Mouse (Mus musculus): Measurements from ENCODE around the gene Rab11fip4. TPM values are rescaled to one million over a fixed set of nuclear protein-coding genes. Genes with fewer than 3 reads are reported as not detected.
A peak's percentile ranks its signal among the peaks of the same experiment; 100 is the strongest.

Rab11fip4 gene
- 26.1 and 26.9 TPM in 2 replicates for polyA plus RNA-seq (2015; fragmentation: Nextera tagmentation; extraction: Ambion mirVana)

GRCm38 (mm10) chr11:79590664-79591590, at the start of gene Rab11fip4:
Rab11fip4 (plus strand) TSS chr11:79591212.
- no peaks in the 10 kb centered on the region for H3K9me3 ChIP-seq
- H3K4me2 ChIP-seq: peak within 1 kb of the TSS; percentile 88
- peak within 1 kb of the TSS; percentile 94 for H3K9ac ChIP-seq
- peaks cover 17% of the 10 kb centered on the region for H3K27me3 ChIP-seq
- H3K36me3 ChIP-seq: no peaks in the 10 kb centered on the region
- H3K4me3 ChIP-seq: peak within 1 kb of the TSS; percentile 75
- peaks cover 48% of the 10 kb centered on the region for H3K4me1 ChIP-seq (replicated peaks)
- ATAC-seq (ENCODE audit: low FRiP score): peak; percentile 78
- WGBS: under 1% methylated on average over 68 of the region's 98 CpGs
- H3K27ac ChIP-seq: peak within 1 kb of the TSS; percentile 92

GRCm38 (mm10) chr11:79552622-79553021, 38.4 kb upstream of the Rab11fip4 start:
- no peak overlapping the region for H3K9ac ChIP-seq
- no peak overlapping the region for H3K27ac ChIP-seq
- ATAC-seq (ENCODE audit: low FRiP score): no peak
- H3K36me3 ChIP-seq: peaks cover 84% of the 10 kb centered on the region
- H3K4me2 ChIP-seq: no peak overlapping the region
- WGBS: 87% methylated on average over 1 of the region's 1 CpGs
- no peaks in the 10 kb centered on the region for H3K9me3 ChIP-seq
- no peaks in the 10 kb centered on the region for H3K4me1 ChIP-seq (replicated peaks)
- no peaks in the 10 kb centered on the region for H3K27me3 ChIP-seq
- H3K4me3 ChIP-seq: no peak overlapping the region

- H3K4me1 ChIP-seq (replicated peaks): no peaks in the 10 kb centered on the region
- peaks cover 70% of the 10 kb centered on the region for H3K36me3 ChIP-seq
- no peak overlapping the region for H3K4me3 ChIP-seq
- H3K4me2 ChIP-seq: no peak overlapping the region
- H3K9ac ChIP-seq: no peak overlapping the region
- no peak for ATAC-seq (ENCODE audit: low FRiP score)
- WGBS: 96% methylated on average over 4 of the region's 4 CpGs
- H3K27ac ChIP-seq: no peak overlapping the region
- H3K9me3 ChIP-seq: no peaks in the 10 kb centered on the region
- H3K27me3 ChIP-seq: no peaks in the 10 kb centered on the region
Observed at GRCm38 (mm10) chr11:79560536-79560935, 30.5 kb upstream of the Rab11fip4 start.

GRCm38 (mm10) chr11:79563493-79563892, 27.5 kb upstream of the Rab11fip4 start:
- peaks cover 78% of the 10 kb centered on the region for H3K36me3 ChIP-seq

GRCm38 (mm10) chr11:79566947-79567346, 24.1 kb upstream of the Rab11fip4 start:
- Histone ChIP-seq H3K9me3 (no peaks in the 10 kb centered on the region), H3K36me3 (peaks cover 84% of the 10 kb centered on the region), H3K27me3 (no peaks in the 10 kb centered on the region), H3K4me2 (no peak overlapping the region), H3K9ac (no peak overlapping the region), H3K27ac (no peak overlapping the region), H3K4me1 (replicated peaks) (no peaks in the 10 kb centered on the region), H3K4me3 (no peak overlapping the region)
- ATAC-seq (ENCODE audit: low FRiP score): no peak
- 43% methylated on average over 1 of the region's 1 CpGs for WGBS

More at GRCm38 (mm10) chr11:79563493-79563892, 27.5 kb upstream of the Rab11fip4 start:
- H3K4me3 ChIP-seq: no peak overlapping the region
- H3K9me3 ChIP-seq: no peaks in the 10 kb centered on the region
- no peaks in the 10 kb centered on the region for H3K27me3 ChIP-seq
- H3K9ac ChIP-seq: no peak overlapping the region
- no peak overlapping the region for H3K4me2 ChIP-seq
- WGBS: 91% methylated on average over 7 of the region's 7 CpGs
- no peak for ATAC-seq (ENCODE audit: low FRiP score)
- H3K4me1 ChIP-seq (replicated peaks): no peaks in the 10 kb centered on the region
- no peak overlapping the region for H3K27ac ChIP-seq

GRCm38 (mm10) chr11:79568197-79568911, 22.7 kb upstream of the Rab11fip4 start:
- peaks cover 83% of the 10 kb centered on the region for H3K36me3 ChIP-seq
- no peak overlapping the region for H3K4me3 ChIP-seq
- no peaks in the 10 kb centered on the region for H3K4me1 ChIP-seq (replicated peaks)
- no peak overlapping the region for H3K27ac ChIP-seq
- no peak for ATAC-seq (ENCODE audit: low FRiP score)
- no peaks in the 10 kb centered on the region for H3K9me3 ChIP-seq
- no peak overlapping the region for H3K4me2 ChIP-seq
- H3K27me3 ChIP-seq: no peaks in the 10 kb centered on the region
- 93% methylated on average over 11 of the region's 11 CpGs for WGBS
- H3K9ac ChIP-seq: no peak overlapping the region

GRCm38 (mm10) chr11:79570319-79570718, 20.7 kb upstream of the Rab11fip4 start:
- WGBS: 89% methylated on average over 2 of the region's 2 CpGs

GRCm38 (mm10) chr11:79573836-79574235, 17.2 kb upstream of the Rab11fip4 start:
- no peaks in the 10 kb centered on the region for H3K9me3 ChIP-seq
- no peaks in the 10 kb centered on the region for H3K27me3 ChIP-seq
- no peak overlapping the region for H3K9ac ChIP-seq
- WGBS: 81% methylated on average over 3 of the region's 3 CpGs
- no peak for ATAC-seq (ENCODE audit: low FRiP score)
- no peak overlapping the region for H3K4me3 ChIP-seq
- H3K4me1 ChIP-seq (replicated peaks): no peaks in the 10 kb centered on the region
- peaks cover 73% of the 10 kb centered on the region for H3K36me3 ChIP-seq
- no peak overlapping the region for H3K4me2 ChIP-seq
- no peak overlapping the region for H3K27ac ChIP-seq

More at GRCm38 (mm10) chr11:79570319-79570718, 20.7 kb upstream of the Rab11fip4 start:
- no peaks in the 10 kb centered on the region for H3K9me3 ChIP-seq
- no peaks in the 10 kb centered on the region for H3K4me1 ChIP-seq (replicated peaks)
- H3K27ac ChIP-seq: no peak overlapping the region
- ATAC-seq (ENCODE audit: low FRiP score): no peak
- H3K27me3 ChIP-seq: no peaks in the 10 kb centered on the region
- H3K36me3 ChIP-seq: peaks cover 91% of the 10 kb centered on the region
- H3K4me2 ChIP-seq: no peak overlapping the region
- H3K9ac ChIP-seq: no peak overlapping the region
- no peak overlapping the region for H3K4me3 ChIP-seq

GRCm38 (mm10) chr11:79575383-79576073, 15.5 kb upstream of the Rab11fip4 start:
- Histone ChIP-seq H3K27me3 (no peaks in the 10 kb centered on the region), H3K9me3 (no peaks in the 10 kb centered on the region), H3K36me3 (peaks cover 65% of the 10 kb centered on the region), H3K27ac (no peak overlapping the region), H3K4me3 (no peak overlapping the region), H3K4me2 (no peak overlapping the region), H3K9ac (no peak overlapping the region), H3K4me1 (replicated peaks) (no peaks in the 10 kb centered on the region)
- 92% methylated on average over 14 of the region's 14 CpGs for WGBS
- ATAC-seq (ENCODE audit: low FRiP score): no peak

GRCm38 (mm10) chr11:79577741-79578140, 13.3 kb upstream of the Rab11fip4 start:
- 45% methylated on average over 5 of the region's 5 CpGs for WGBS
- Histone ChIP-seq H3K27me3 (no peaks in the 10 kb centered on the region), H3K9ac (no peak overlapping the region), H3K4me3 (no peak overlapping the region), H3K36me3 (peaks cover 44% of the 10 kb centered on the region), H3K27ac (no peak overlapping the region), H3K4me2 (no peak overlapping the region), H3K9me3 (no peaks in the 10 kb centered on the region), H3K4me1 (replicated peaks) (no peaks in the 10 kb centered on the region)
- ATAC-seq (ENCODE audit: low FRiP score): no peak

- H3K4me1 ChIP-seq (replicated peaks): no peaks in the 10 kb centered on the region
- no peak overlapping the region for H3K27ac ChIP-seq
- H3K27me3 ChIP-seq: no peaks in the 10 kb centered on the region
- peaks cover 20% of the 10 kb centered on the region for H3K36me3 ChIP-seq
- no peak overlapping the region for H3K4me3 ChIP-seq
- no peak overlapping the region for H3K9ac ChIP-seq
- WGBS: 48% methylated on average over 4 of the region's 4 CpGs
- no peaks in the 10 kb centered on the region for H3K9me3 ChIP-seq
- no peak overlapping the region for H3K4me2 ChIP-seq
- ATAC-seq (ENCODE audit: low FRiP score): no peak
Observed at GRCm38 (mm10) chr11:79580660-79581059, 10.4 kb upstream of the Rab11fip4 start.

GRCm38 (mm10) chr11:79581257-79581656, 9.8 kb upstream of the Rab11fip4 start:
- no peak overlapping the region for H3K4me2 ChIP-seq
- no peaks in the 10 kb centered on the region for H3K27me3 ChIP-seq
- WGBS: 77% methylated on average over 6 of the region's 6 CpGs
- no peak overlapping the region for H3K27ac ChIP-seq
- no peak for ATAC-seq (ENCODE audit: low FRiP score)
- no peak overlapping the region for H3K4me3 ChIP-seq
- no peak overlapping the region for H3K9ac ChIP-seq
- no peaks in the 10 kb centered on the region for H3K9me3 ChIP-seq
- H3K4me1 ChIP-seq (replicated peaks): no peaks in the 10 kb centered on the region
- peaks cover 18% of the 10 kb centered on the region for H3K36me3 ChIP-seq
